Mouse (Mus musculus) heart, adult 9 months (tissue): Measurements from ENCODE around the gene Rrm1.
"Not testable (repeated sequence)": the region's sequence is repeated elsewhere in the genome, so short reads cannot be mapped to it uniquely, and the experiment has no call there.

Experiments used
- DNase-seq, 2 experiments: peaks; one replicate each; pipeline ENCODE4 v3.0.0; 2022; ENCODE audit warnings: low spot score in 2 of 2

The Rrm1 gene

DNA sequence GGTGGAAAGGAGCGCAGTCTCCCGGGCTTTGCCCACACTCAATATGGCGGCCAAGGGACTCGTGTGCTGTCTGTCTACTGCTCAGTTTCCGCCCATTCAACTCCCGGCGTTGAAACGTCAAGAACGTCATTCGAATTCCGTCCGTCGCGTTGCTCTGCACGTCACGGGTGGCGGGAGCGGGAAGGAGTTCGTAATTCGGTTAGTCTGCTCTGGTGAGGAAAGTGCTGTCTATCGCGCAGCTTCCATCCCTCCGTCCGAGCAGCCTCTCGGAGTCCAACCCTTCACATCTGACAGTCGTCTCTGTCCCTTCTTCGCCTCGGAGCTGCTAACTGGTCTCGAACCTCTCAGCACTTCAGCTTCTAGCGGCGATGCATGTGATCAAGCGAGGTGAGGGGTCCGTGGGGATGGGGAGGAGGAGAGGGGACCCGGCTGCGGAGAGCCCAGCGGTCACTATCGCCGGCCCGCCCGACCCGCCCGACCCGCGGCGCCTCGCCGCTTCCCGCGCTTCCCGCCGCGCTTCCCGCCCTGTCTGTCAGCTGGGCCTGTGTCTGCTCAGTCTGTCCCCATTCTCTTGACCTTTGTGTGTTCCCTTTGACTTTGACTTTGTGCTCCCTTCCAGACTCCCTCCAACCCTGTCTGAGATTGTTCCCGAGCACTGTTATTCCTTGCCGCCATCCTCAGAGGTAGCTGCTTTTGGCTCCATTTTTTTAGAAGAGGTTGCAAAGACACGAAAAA, at the start of gene Rrm1:
Gene Rrm1, plus strand, starts transcription at position 39 of the 735 bp plus-strand sequence.
- DNase-seq = peak; percentile 93 to 95

GRCm38 (mm10) chr7:102393898-102394297, 47.6 kb upstream of the Rrm1 start:
- no peak for DNase-seq

DNA sequence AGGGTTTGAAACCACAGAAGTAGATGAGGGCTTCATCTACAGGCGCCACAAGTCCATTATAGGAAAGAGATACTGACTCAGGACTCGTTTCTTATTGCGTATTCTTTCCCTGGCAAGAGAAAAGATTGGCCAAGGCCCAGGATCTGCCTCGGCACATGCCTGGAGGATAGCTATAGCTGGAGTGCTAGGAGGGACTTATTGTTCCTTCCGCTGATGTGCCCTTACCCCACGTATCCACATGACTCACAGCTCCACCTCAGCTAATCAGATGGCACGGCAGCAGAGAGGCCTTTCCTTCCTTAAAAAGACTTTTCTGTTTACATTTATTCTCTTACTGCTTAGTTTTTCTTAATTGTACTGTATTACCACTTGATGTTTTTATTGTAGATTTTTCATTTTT, 45.6 kb upstream of the Rrm1 start:
- peak; percentile 10 to 13 for DNase-seq

- no peak for DNase-seq
These were observed 45.2 kb upstream of the Rrm1 start for GRCm38 (mm10) chr7:102396331-102396730.

DNA sequence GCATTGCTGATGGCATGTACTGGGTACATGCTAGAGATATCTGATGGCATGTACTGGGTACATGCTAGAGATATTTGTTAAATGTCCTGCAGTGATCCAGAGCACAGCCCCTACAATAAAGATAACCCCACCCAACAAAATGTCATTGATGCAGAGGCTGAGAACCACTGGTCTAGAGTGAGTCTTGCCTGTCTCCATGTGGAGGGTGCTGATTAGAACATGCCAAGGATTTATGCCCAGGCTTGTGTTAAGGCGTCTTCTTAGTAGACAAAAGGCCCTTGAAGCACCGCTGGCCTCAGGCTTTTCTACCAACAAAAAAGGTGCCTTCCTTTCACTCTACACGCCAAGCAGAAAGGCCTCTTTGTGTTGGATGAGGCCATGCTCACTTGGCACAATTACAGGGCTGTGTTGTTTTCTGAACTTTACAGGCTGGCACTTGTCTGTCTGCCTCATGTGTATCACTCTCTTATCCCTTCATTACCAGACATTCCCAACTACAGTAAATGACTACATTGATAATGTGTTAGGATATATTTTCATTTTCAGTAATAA, 42.2 kb upstream of the Rrm1 start:
- DNase-seq = no peak

DNA sequence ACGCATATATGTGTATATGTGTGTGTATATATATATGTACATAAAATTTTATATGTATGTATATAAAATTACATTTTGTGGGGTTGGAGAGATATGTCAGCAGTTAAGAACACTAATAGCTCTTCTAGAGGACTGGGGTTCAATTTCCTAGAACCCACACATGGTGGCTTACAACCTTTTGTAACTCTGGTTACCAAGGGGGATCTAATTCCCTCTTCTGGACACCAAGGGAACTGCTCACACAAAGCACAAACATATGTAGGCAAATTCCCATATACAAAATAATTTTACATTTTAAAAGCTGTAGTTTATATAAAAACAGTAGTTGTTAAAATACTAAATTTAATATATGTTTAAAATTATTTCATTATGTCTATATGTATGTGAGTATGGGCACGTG, 37.4 kb upstream of the Rrm1 start:
- no peak for DNase-seq

DNA sequence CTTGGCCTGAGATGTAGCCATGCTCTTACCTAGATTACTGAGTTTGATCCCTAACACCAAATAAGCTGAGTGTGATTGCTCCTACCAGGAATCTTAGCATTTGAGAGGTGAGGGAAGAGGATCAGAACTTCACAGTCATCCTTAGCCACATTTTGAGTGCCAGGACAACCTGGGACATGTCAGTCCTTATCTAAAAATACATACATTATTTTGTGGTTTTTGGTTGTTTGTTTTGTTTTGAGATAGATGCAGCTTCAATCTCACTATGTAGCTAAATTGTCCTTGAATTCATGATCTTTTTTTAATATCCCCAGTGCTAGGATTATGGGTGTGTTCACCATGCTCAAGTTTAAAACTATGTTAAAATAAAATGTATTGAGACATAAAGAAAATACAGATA, 34.1 kb upstream of the Rrm1 start:
- no peak for DNase-seq

GRCm38 (mm10) chr7:102415272-102415671, 26.2 kb upstream of the Rrm1 start:
- not testable (repeated sequence) for DNase-seq

- no peak for DNase-seq
These were observed 25.7 kb upstream of the Rrm1 start for GRCm38 (mm10) chr7:102415841-102416240.

DNA sequence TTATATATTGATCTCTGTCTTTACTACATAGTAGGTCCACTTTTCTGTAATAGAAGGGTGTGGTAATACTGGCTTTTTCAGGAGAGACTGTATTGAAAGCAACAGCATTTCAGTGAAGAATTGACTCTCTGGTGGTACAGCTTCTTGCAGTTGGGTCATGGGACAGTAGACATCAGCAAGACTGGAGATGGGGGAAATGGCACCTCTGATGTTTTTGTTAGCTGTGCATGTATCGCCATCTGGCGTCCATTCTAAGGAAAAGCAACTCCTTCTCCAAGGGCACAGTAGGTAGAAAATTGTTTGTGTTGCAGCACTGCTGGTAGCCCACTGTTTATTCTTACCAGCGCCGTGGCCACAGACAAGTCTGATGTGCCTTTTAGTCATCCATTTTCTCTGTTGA, 24.1 kb upstream of the Rrm1 start:
- DNase-seq = peak; percentile 44 to 56

DNA sequence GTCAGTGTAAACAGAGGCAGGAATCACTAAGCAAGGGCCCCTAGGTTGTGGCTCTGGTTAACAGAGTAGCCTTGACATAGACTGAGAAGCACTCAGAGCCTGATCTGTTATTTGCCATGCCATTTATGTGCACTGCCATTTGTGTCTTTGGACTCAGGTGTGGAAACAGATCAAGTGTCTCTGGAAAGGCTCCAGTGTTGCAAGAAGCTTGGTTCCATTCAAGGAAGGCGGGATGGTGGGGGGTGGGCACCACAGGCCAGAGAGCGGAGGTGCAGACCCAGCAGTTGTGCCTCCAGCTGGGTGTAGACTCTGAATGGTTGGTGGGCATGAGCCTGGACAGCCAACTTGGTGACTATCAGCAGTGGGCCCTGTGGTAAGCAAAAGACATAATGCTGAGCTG, 19.5 kb upstream of the Rrm1 start:
- no peak for DNase-seq

GRCm38 (mm10) chr7:102425933-102426685, 15.4 kb upstream of the Rrm1 start:
- no peak for DNase-seq

DNA sequence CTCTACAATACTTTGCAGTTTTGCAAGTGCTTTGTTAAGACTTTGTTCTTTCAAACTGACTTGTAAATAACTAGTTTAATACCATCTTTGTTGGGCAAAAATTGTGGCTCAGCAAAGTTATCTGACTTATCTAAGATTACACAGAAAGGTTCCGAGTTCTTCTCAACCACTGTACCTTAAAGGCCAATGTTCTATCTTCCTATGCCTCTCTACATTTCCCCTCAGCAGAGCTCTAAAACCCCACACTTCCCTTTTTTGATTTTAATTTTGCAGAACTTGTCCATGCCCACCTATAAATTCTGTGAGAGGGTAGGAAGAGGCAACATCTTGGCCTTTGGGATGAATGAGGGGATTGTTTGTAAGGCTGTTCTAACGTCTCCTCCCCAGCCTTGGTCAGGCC, 7.2 kb upstream of the Rrm1 start:
- no peak for DNase-seq

GRCm38 (mm10) chr7:102440822-102441656, 456 bp upstream of the Rrm1 start:
- DNase-seq = no peak

- no peak for DNase-seq
These were observed 937 bp downstream of the Rrm1 start for GRCm38 (mm10) chr7:102442432-102442831.

- DNase-seq = no peak
These were observed 2.8 kb downstream of the Rrm1 start for GRCm38 (mm10) chr7:102444301-102444700.

DNA sequence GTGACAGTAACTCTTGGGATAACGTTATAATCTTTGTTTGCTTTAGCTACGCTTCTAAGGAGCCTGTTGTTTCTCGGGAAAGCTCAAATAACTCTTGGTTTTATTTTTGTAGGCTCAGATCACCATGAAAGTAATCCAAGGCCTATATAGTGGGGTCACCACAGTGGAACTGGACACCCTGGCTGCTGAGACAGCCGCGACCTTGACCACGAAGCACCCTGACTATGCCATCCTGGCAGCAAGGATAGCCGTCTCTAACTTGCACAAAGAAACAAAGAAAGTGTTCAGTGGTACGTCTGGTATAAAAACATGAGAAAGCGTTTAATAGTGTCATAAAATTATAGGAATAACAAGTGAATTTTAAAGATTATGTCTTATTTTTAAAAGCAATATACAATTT, 4.9 kb downstream of the Rrm1 start:
- DNase-seq = no peak

- no peak for DNase-seq
These were observed 17.3 kb downstream of the Rrm1 start for GRCm38 (mm10) chr7:102458618-102459380.

DNA sequence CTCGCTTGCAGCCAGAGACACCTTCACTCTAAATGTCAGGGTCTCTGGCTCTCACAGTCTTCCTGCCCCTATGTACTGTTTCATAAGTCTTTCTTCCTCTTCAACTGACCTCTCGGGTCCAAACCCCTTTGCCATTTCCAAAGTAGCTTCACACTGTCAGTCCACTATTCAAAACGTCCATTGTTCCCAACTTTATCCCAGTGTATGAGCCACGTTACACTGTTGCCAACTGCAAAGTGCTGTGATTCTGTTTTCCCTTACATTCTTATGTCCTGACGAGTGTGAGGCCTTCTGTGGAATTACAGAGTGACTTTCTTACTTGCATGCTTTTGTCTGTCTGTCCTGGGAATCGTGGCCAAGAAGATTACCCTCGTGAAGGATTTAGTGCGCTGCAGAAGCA, 26.1 kb downstream of the Rrm1 start:
- no peak for DNase-seq

DNA sequence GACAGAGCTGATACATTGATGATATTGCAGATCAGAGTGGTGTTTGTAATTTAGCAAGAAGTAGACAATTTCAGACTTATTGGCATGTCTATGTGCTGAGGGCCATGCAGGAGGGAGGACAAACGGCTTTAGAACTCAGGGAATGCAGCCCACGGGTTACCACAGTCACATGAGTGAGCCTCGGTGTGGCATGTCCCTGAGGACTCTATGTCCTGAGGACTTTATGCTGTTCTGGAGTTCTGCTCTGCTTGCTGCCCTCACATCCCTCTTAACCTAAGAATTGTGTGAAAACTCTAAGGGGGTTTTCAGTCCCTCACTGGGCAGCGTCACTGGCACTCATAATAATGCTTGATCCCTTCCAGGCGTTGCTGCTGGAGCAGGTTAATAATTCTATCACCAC, 31.2 kb downstream of the Rrm1 start:
- DNase-seq = no peak

DNA sequence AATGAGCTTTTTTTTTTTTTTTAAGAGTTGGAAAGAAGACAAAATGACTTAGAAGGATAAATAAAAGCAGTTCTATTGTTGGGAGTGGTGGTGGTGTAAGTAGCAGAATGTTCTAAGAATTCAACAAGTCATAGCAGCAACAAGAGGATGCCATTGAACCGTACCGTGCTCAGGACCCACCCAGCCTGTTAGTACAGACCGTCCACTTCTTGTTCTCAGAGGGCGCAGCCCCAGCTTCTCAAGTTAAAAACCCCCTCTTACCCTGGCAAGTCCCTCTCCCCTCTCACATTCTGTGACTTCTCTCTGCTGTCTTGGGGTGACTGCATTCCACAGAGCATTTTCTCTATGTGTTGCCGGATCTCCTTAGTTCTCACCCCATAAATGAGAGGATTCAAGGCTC, 35.1 kb downstream of the Rrm1 start:
- DNase-seq = no peak
